Mouse (Mus musculus): ENCODE results near the gene Wdr89. TPM values are rescaled to one million over a fixed set of nuclear protein-coding genes. Genes with fewer than 3 reads are reported as not detected.
"Not testable (repeated sequence)": the region's sequence is repeated elsewhere in the genome, so short reads cannot be mapped to it uniquely, and the experiment has no call there.

The Wdr89 gene
- total and polyA plus RNA-seq, 2 experiments from 2014 or later = 3.5 TPM

- ATAC-seq (ENCODE audit: low FRiP score) (no peak), DNase-seq (ENCODE audit: low spot score) (no peak)
- H3K27me3 ChIP-seq (ENCODE audit: insufficient read depth, low read length) = no peaks in the 10 kb centered on the region
- H3K9ac ChIP-seq (replicated peaks; ENCODE audit: low read length, poor library complexity, severe bottlenecking) = no peak overlapping the region
- no peak overlapping the region for H3K4me2 ChIP-seq (ENCODE audit: low read depth, low read length, poor library complexity, severe bottlenecking)
- no peak overlapping the region for H3K27ac ChIP-seq (ENCODE audit: low read depth, low read length)
- 92% methylated on average over 7 of the region's 7 CpGs for WGBS
- no peak overlapping the region for H3K4me3 ChIP-seq (ENCODE audit: low read depth, low read length)
- no peaks in the 10 kb centered on the region for H3K36me3 ChIP-seq (ENCODE audit: insufficient read depth, low read length)
- H3K9me3 ChIP-seq (ENCODE audit: low read length) = no peaks in the 10 kb centered on the region
- no peak for TF ChIP-seq CTCF (IDR thresholded peaks at IDR 0.05)
- H3K4me1 ChIP-seq (ENCODE audit: insufficient read depth, low read length) = no peaks in the 10 kb centered on the region
Measured at GRCm38 (mm10) chr12:75706670-75707069, 37.3 kb upstream of the Wdr89 start.

GRCm38 (mm10) chr12:75702739-75703122 lies 33.4 kb upstream of the Wdr89 start:
- H3K36me3 ChIP-seq (ENCODE audit: insufficient read depth, low read length) = no peaks in the 10 kb centered on the region
- no peak overlapping the region for H3K27ac ChIP-seq (ENCODE audit: low read depth, low read length)
- H3K9me3 ChIP-seq (ENCODE audit: low read length) = no peaks in the 10 kb centered on the region
- no peak overlapping the region for H3K4me3 ChIP-seq (ENCODE audit: low read depth, low read length)
- DNase-seq (ENCODE audit: low spot score) (no peak), ATAC-seq (ENCODE audit: low FRiP score) (no peak)
- H3K4me2 ChIP-seq (ENCODE audit: low read depth, low read length, poor library complexity, severe bottlenecking) = no peak overlapping the region
- no peaks in the 10 kb centered on the region for H3K4me1 ChIP-seq (ENCODE audit: insufficient read depth, low read length)
- TF ChIP-seq CTCF (IDR thresholded peaks at IDR 0.05) = no peak
- H3K27me3 ChIP-seq (ENCODE audit: insufficient read depth, low read length) = no peaks in the 10 kb centered on the region
- 91% methylated on average over 3 of the region's 3 CpGs for WGBS
- no peak overlapping the region for H3K9ac ChIP-seq (replicated peaks; ENCODE audit: low read length, poor library complexity, severe bottlenecking)

GRCm38 (mm10) chr12:75702084-75702738 lies 32.9 kb upstream of the Wdr89 start:
- DNase-seq (ENCODE audit: low spot score) (no peak), ATAC-seq (ENCODE audit: low FRiP score) (no peak)
- Histone ChIP-seq H3K27me3 (ENCODE audit: insufficient read depth, low read length) (no peaks in the 10 kb centered on the region), H3K27ac (ENCODE audit: low read depth, low read length) (no peak overlapping the region), H3K4me2 (ENCODE audit: low read depth, low read length, poor library complexity, severe bottlenecking) (peak overlapping the region; percentile 38), H3K4me1 (ENCODE audit: insufficient read depth, low read length) (no peaks in the 10 kb centered on the region), H3K9me3 (ENCODE audit: low read length) (no peaks in the 10 kb centered on the region), H3K36me3 (ENCODE audit: insufficient read depth, low read length) (no peaks in the 10 kb centered on the region), H3K9ac (replicated peaks; ENCODE audit: low read length, poor library complexity, severe bottlenecking) (0 out of 2 replicates have a peak overlapping the region, but pooled peaks have one; percentile 13), H3K4me3 (ENCODE audit: low read depth, low read length) (no peak overlapping the region)
- 77% methylated on average over 14 of the region's 14 CpGs for WGBS
- TF ChIP-seq CTCF (IDR thresholded peaks at IDR 0.05) = no peak

- DNase-seq (ENCODE audit: low spot score) (no peak), ATAC-seq (ENCODE audit: low FRiP score) (no peak)
- no peaks in the 10 kb centered on the region for H3K27me3 ChIP-seq (ENCODE audit: insufficient read depth, low read length)
- 45% methylated on average over 21 of the region's 21 CpGs for WGBS
- H3K4me1 ChIP-seq (ENCODE audit: insufficient read depth, low read length) = no peaks in the 10 kb centered on the region
- H3K4me3 ChIP-seq (ENCODE audit: low read depth, low read length) = no peak overlapping the region
- no peak overlapping the region for H3K27ac ChIP-seq (ENCODE audit: low read depth, low read length)
- H3K4me2 ChIP-seq (ENCODE audit: low read depth, low read length, poor library complexity, severe bottlenecking) = peak overlapping the region; percentile 38
- H3K9ac ChIP-seq (replicated peaks; ENCODE audit: low read length, poor library complexity, severe bottlenecking) = 0 out of 2 replicates have a peak overlapping the region, but pooled peaks have one; percentile 13
- no peak for TF ChIP-seq CTCF (IDR thresholded peaks at IDR 0.05)
- no peaks in the 10 kb centered on the region for H3K9me3 ChIP-seq (ENCODE audit: low read length)
- no peaks in the 10 kb centered on the region for H3K36me3 ChIP-seq (ENCODE audit: insufficient read depth, low read length)
Measured at GRCm38 (mm10) chr12:75701173-75702083, 32.1 kb upstream of the Wdr89 start.

DNA sequence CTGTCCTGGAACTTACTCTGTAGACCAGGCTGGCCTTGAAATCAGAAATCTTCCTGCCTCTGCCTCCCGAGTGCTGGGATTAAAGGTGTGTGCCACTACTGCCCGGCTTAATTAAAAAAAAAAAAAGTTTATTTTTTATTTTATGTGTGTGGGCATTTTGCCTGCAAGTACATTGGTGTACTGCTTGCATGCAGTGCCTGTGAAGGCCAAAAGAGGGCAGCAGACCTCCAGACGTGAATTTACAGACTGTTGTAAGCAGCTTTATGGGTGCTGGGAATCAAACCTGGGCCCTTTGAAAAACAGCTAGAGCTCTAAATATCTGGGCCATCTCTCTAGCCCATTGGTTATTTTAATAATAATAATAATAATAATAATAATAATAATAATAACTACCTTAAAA lies 29.4 kb upstream of the Wdr89 start:
- Histone ChIP-seq H3K36me3 (ENCODE audit: insufficient read depth, low read length) (no peaks in the 10 kb centered on the region), H3K27ac (ENCODE audit: low read depth, low read length) (no peak overlapping the region), H3K4me3 (ENCODE audit: low read depth, low read length) (no peak overlapping the region), H3K9me3 (ENCODE audit: low read length) (no peaks in the 10 kb centered on the region), H3K4me2 (ENCODE audit: low read depth, low read length, poor library complexity, severe bottlenecking) (no peak overlapping the region), H3K9ac (replicated peaks; ENCODE audit: low read length, poor library complexity, severe bottlenecking) (no peak overlapping the region), H3K4me1 (ENCODE audit: insufficient read depth, low read length) (no peaks in the 10 kb centered on the region), H3K27me3 (ENCODE audit: insufficient read depth, low read length) (no peaks in the 10 kb centered on the region)
- TF ChIP-seq CTCF (IDR thresholded peaks at IDR 0.05) = no peak
- no peak for ATAC-seq (ENCODE audit: low FRiP score)
- no peak for DNase-seq (ENCODE audit: low spot score)
- 88% methylated on average over 3 of the region's 3 CpGs for WGBS

GRCm38 (mm10) chr12:75695845-75696244 lies 26.5 kb upstream of the Wdr89 start:
- not testable (repeated sequence) for H3K9me3 ChIP-seq (ENCODE audit: low read length); H3K4me1 ChIP-seq (ENCODE audit: insufficient read depth, low read length); H3K36me3 ChIP-seq (ENCODE audit: insufficient read depth, low read length); H3K4me2 ChIP-seq (ENCODE audit: low read depth, low read length, poor library complexity, severe bottlenecking); H3K27ac ChIP-seq (ENCODE audit: low read depth, low read length); ATAC-seq (ENCODE audit: low FRiP score); H3K27me3 ChIP-seq (ENCODE audit: insufficient read depth, low read length); DNase-seq (ENCODE audit: low spot score); H3K4me3 ChIP-seq (ENCODE audit: low read depth, low read length); H3K9ac ChIP-seq (replicated peaks; ENCODE audit: low read length, poor library complexity, severe bottlenecking)
- WGBS = 91% methylated on average over 1 of the region's 1 CpGs
